Mouse (Mus musculus) Patski (cell line): Measurements from ENCODE around the gene Prdm16. TPM values are rescaled to one million over a fixed set of nuclear protein-coding genes. Genes with fewer than 3 reads are reported as not detected.

Source experiments
- ATAC-seq: fragments of 100-300 bp; one replicate; pipeline ENCODE4 v1.8.0; 2021
- CTCF ChIA-PET: fragments of 350-600 bp; sonication (Branson Sonifier 250); formaldehyde crosslinking; loops from one replicate; lab custom pipeline; 2022; ENCODE audit warnings: inconsistent platforms; lab: Charles Lee
- POLR2A ChIA-PET: fragments of 350-600 bp; sonication (Branson Sonifier 250); formaldehyde crosslinking; loops from one replicate; lab custom pipeline; 2022; ENCODE audit warnings: antibody characterized with exemption, inconsistent platforms; lab: Charles Lee
- DNase-seq: peaks from one replicate; pipeline ENCODE4 v3.0.0-alpha.2; 2011; ENCODE audit warnings: low read depth, low spot score
- H3K27me3 ChIP-seq: fragments of 371-371 bp; one replicate; pipeline ENCODE4 v1.5.1; 2021
- CTCF ChIP-seq: fragments of 100-300 bp; IDR thresholded peaks from one replicate; pipeline ENCODE4 v1.5.1; 2021
- in situ Hi-C: fragments of 300-500 bp; cut with MboI; formaldehyde crosslinking; loops from 3 replicates; pipeline ENCODE4 v1.11.1; 2018; ENCODE audit warnings: low pct_unique_long_range_greater_than_20kb, mixed read lengths
- polyA plus RNA-seq: library from polyadenylated mRNA; unstranded; gene quantifications from one replicate; pipeline ENCODE4 v1.2.3, GENCODE M21; 2021

Prdm16 gene
- polyA plus RNA-seq, 1 experiment from 2014 or later = not detected

GRCm38 (mm10) chr4:154582607-154583236 is 54.0 kb downstream of the Prdm16 start:
- DNase-seq (no peak), ATAC-seq (no peak)
- CTCF ChIA-PET = no interaction called here
- in situ Hi-C loops = no loop called here
- peaks cover 9% of the 10 kb centered on the region for H3K27me3 ChIP-seq
- POLR2A ChIA-PET = no interaction called here
- TF ChIP-seq CTCF = no peak

GRCm38 (mm10) chr4:154581261-154581886 is 55.3 kb downstream of the Prdm16 start:
- in situ Hi-C loops = no loop called here
- CTCF ChIA-PET = no interaction called here
- no peak for DNase-seq

GRCm38 (mm10) chr4:154574208-154574875 is 62.3 kb downstream of the Prdm16 start:
- CTCF ChIA-PET = no interaction called here
- TF ChIP-seq CTCF = no peak
- ATAC-seq (no peak), DNase-seq (no peak)
- in situ Hi-C loops = no loop called here
- H3K27me3 ChIP-seq = peaks cover 21% of the 10 kb centered on the region
- POLR2A ChIA-PET = interaction anchor here (0.5 kb wide), 1 partner anchor 213 kb away, joined by 3 read pairs; no protein-coding TSS in a partner anchor

More at GRCm38 (mm10) chr4:154581261-154581886, 55.3 kb downstream of the Prdm16 start:
- POLR2A ChIA-PET = no interaction called here
- no peak for TF ChIP-seq CTCF
- ATAC-seq = no peak
- H3K27me3 ChIP-seq = peaks cover 17% of the 10 kb centered on the region

- in situ Hi-C loops = no loop called here
- CTCF ChIA-PET = no interaction called here
- no peak for TF ChIP-seq CTCF
- peaks cover 35% of the 10 kb centered on the region for H3K27me3 ChIP-seq
- POLR2A ChIA-PET = no interaction called here
- no peak for ATAC-seq
- DNase-seq = no peak
Observed at GRCm38 (mm10) chr4:154570451-154570881, 66.2 kb downstream of the Prdm16 start.

DNA sequence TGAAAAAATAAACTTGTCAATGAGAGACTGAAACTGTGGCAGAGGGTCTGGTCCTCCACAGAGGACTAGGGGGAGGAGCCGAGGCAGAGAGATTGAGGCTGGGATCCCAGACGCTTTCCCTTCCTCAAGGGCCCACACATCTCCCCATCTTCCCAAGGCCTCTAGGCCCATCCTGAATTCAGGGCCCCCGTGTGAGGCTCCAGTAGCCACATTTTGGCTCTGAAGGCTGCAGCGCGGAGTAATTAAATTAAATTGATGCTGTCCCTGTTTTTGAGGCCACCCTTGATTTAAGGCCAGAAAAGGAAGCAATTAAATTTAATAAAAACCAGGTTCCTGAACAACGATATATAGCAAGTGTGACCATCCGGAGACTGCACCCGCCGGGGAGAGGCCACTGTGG is 66.8 kb downstream of the Prdm16 start:
- ATAC-seq = no peak
- ChIA-PET CTCF (no interaction called here), POLR2A (no interaction called here)
- no peak for TF ChIP-seq CTCF
- in situ Hi-C loops = no loop called here
- peaks cover 35% of the 10 kb centered on the region for H3K27me3 ChIP-seq
- no peak for DNase-seq

- peaks cover 29% of the 10 kb centered on the region for H3K27me3 ChIP-seq
- POLR2A ChIA-PET = no interaction called here
- TF ChIP-seq CTCF = no peak
- no peak for ATAC-seq
- in situ Hi-C loops = no loop called here
- DNase-seq = no peak
- CTCF ChIA-PET = no interaction called here
Observed at GRCm38 (mm10) chr4:154568798-154569197, 67.9 kb downstream of the Prdm16 start.

- DNase-seq (no peak), ATAC-seq (no peak)
- peaks cover 26% of the 10 kb centered on the region for H3K27me3 ChIP-seq
- ChIA-PET POLR2A (no interaction called here), CTCF (no interaction called here)
- in situ Hi-C loops = no loop called here
- no peak for TF ChIP-seq CTCF
Observed at GRCm38 (mm10) chr4:154567942-154568341, 68.7 kb downstream of the Prdm16 start.

- peaks cover 18% of the 10 kb centered on the region for H3K27me3 ChIP-seq
- ChIA-PET POLR2A (interaction anchor here (0.6 kb wide), 1 partner anchor 138 kb away, joined by 3 read pairs; no protein-coding TSS in a partner anchor), CTCF (no interaction called here)
- no peak for TF ChIP-seq CTCF
- no peak for DNase-seq
- no peak for ATAC-seq
- in situ Hi-C loops = no loop called here
Observed at GRCm38 (mm10) chr4:154563201-154563600, 73.5 kb downstream of the Prdm16 start.

DNA sequence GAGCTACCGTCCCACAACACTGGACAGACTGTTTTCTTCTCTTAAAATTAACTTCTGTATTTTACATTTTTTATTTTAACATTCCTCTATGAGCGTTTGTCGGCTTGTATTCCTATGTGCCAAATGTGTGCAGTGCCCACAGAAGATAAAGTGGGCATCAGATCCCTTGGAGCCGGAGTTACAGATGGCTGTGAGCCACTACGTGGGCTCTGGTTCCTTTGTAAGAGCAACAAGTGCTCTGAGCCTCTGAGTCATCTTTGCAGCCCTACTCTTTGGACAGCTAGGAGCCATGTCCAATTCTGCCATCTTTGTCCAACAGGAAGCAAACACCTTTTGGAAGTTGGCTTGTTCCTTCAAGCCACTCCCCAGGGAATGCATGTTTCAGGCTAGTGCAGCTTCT is 78.6 kb downstream of the Prdm16 start:
- CTCF ChIA-PET = no interaction called here
- in situ Hi-C loops = no loop called here
- H3K27me3 ChIP-seq = peaks cover 26% of the 10 kb centered on the region
- DNase-seq = no peak
- no peak for ATAC-seq
- POLR2A ChIA-PET = no interaction called here
- no peak for TF ChIP-seq CTCF

DNA sequence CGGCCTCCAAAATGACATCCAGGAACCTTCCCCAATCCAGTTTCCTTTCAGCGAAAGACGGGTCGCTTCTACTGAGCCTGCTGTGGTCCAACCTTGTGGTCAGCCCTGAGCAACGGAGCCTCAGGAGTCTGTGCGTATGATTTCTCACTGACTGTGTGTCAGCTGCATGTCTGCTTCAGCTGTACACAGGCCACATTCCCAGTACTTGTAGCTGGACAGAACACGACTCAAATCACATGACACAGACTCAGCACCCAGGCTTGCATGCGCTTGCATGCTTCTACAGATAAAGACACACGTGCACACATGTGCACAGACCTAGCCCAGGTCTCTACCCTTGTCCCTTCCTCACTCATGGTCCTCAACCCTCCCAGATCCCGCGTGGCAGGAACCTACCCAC is 79.5 kb downstream of the Prdm16 start:
- DNase-seq = no peak
- CTCF ChIA-PET = no interaction called here
- POLR2A ChIA-PET = no interaction called here
- no peak for ATAC-seq
- peaks cover 27% of the 10 kb centered on the region for H3K27me3 ChIP-seq
- in situ Hi-C loops = no loop called here
- TF ChIP-seq CTCF = no peak

DNA sequence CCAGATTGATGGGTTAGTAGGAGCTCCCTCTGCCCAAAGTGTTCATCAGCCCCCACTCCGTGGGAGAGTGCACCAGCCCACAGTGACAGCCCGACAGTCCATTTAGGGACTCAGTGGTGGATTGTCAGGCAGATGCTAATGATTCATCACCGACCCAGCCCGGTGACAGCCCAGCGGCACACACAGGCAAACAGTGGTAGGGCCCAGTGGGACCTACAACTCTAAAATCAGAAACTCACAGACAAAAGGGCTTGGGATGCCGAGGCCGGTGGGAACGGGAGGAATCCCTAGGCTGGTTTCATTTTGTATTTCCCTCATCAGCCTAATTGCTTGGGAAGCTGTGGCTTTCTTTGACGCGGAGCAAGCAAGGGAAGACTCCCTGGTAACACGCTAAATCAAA is 80.3 kb downstream of the Prdm16 start:
- ChIA-PET POLR2A (no interaction called here), CTCF (no interaction called here)
- H3K27me3 ChIP-seq = peaks cover 25% of the 10 kb centered on the region
- DNase-seq (no peak), ATAC-seq (no peak)
- in situ Hi-C loops = no loop called here
- no peak for TF ChIP-seq CTCF
